8 mouse cellular contexts compared by ENCODE assay signal in the genomic region with DNA sequence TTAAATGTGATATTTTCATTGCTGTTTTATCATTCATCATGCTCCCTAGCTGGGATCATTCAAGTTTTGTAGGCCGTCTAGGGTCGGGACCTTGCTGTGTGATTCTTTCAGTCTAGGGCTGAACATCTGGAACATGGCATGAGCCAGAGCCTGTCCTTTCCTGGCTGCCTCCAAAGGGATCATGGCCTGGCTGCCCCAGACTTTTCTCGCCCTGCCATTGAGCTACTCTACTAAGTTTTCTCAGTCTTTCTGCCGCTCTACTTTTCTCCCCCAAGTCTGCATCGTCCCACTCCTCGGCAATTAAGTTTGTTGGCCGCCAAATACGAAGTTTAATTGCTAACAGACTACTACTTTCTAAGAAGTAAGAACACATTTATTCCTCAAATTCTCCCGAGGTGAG. TPM values are rescaled to one million over a fixed set of nuclear protein-coding genes. Genes with fewer than 3 reads are reported as not detected.
DNase-seq lines count a peak whose midpoint lies in the region; ATAC-seq and TF ChIP-seq lines count a peak whose summit lies in the region.

No protein-coding gene starts in this region.

- peak overlapping the region; percentile 80; the same call in 1 of the 2 replicates for H3K4me3 ChIP-seq in liver, adult 2 months (ENCODE audit: insufficient read depth, low read depth, low read length)
- peak overlapping the region; percentile 84 for H3K4me3 ChIP-seq in embryonic facial prominence, embryonic 15.5 days (replicated peaks)
- peak overlapping the region; percentile 88 for H3K4me3 ChIP-seq in intestine, embryonic 15.5 days (replicated peaks)

- ATAC-seq in embryonic facial prominence, embryonic 15.5 days (ENCODE audit: insufficient number of reproducible peaks, low FRiP score, low TSS enrichment, low read depth): 0 out of 2 replicates have a peak, but pooled peaks have one; percentile 16
- ATAC-seq in intestine, embryonic 15.5 days: peak; percentile 48; the same call in 1 of the 2 replicates

- H3K27me3 ChIP-seq in liver, adult 2 months (ENCODE audit: control insufficient read depth, insufficient read depth, low read length): no peaks in the 10 kb centered on the region
- H3K27me3 ChIP-seq in embryonic facial prominence, embryonic 15.5 days: no peaks in the 10 kb centered on the region
- H3K27me3 ChIP-seq in intestine, embryonic 15.5 days (replicated peaks): no peaks in the 10 kb centered on the region

- peaks cover 4% of the 10 kb centered on the region; the same call in 1 of the 2 replicates for H3K4me1 ChIP-seq in liver, adult 2 months (ENCODE audit: control insufficient read depth, insufficient read depth, low read length)
- peaks cover 22% of the 10 kb centered on the region for H3K4me1 ChIP-seq in embryonic facial prominence, embryonic 15.5 days
- H3K4me1 ChIP-seq in intestine, embryonic 15.5 days (replicated peaks): peaks cover 12% of the 10 kb centered on the region

- H3K79me2 ChIP-seq in liver, adult 2 months (ENCODE audit: control insufficient read depth, insufficient read depth, low read length): peaks cover 6% of the 10 kb centered on the region; the same call in 1 of the 2 replicates

- H3K9ac ChIP-seq in liver, adult 2 months (ENCODE audit: low read depth, low read length): peak overlapping the region; percentile 17; the same call in 1 of the 2 replicates
- H3K9ac ChIP-seq in embryonic facial prominence, embryonic 15.5 days: peak overlapping the region; percentile 93
- peak overlapping the region; percentile 95; the same call in 1 of the 2 replicates for H3K9ac ChIP-seq in intestine, embryonic 15.5 days

- WGBS in liver, adult 2 months: 16% methylated on average over 9 of the region's 9 CpGs
- 8% methylated on average over 9 of the region's 9 CpGs for WGBS in embryonic facial prominence, embryonic 15.5 days
- WGBS in intestine, embryonic 15.5 days: 14% methylated on average over 9 of the region's 9 CpGs

- H3K4me2 ChIP-seq in embryonic facial prominence, embryonic 15.5 days (replicated peaks): peak overlapping the region; percentile 63
- peak overlapping the region; percentile 71 for H3K4me2 ChIP-seq in intestine, embryonic 15.5 days (replicated peaks)

- peak; percentile 41 for DNase-seq in liver, adult 2 months (ENCODE audit: extremely low read depth, low read depth, low spot score)
- no peak for DNase-seq in liver
- DNase-seq in lung, postnatal 25 days (ENCODE audit: low spot score): peak; percentile 26
- no peak for DNase-seq in layer of hippocampus, postnatal 10 days (ENCODE audit: low spot score in 2 of 2)
- DNase-seq in left cerebral cortex, adult 8-10 months (ENCODE audit: low spot score in 2 of 2): no peak
- no peak for DNase-seq in spleen, postnatal 10 days (ENCODE audit: low spot score in 2 of 2)

- TF ChIP-seq CTCF in liver, adult 2 months (IDR thresholded peaks at IDR 0.05; ENCODE audit: low read depth, low read length): no peak

- peak overlapping the region; percentile 25 for H3K27ac ChIP-seq in liver, adult 2 months (replicated peaks; ENCODE audit: insufficient read depth, low read depth, low read length)
- H3K27ac ChIP-seq in embryonic facial prominence, embryonic 15.5 days (replicated peaks): peak overlapping the region; percentile 80
- H3K27ac ChIP-seq in intestine, embryonic 15.5 days: 0 out of 2 replicates have a peak overlapping the region, but pooled peaks have one; percentile 60

- H3K9me3 ChIP-seq in embryonic facial prominence, embryonic 15.5 days (replicated peaks): no peaks in the 10 kb centered on the region
- H3K9me3 ChIP-seq in intestine, embryonic 15.5 days: no peaks in the 10 kb centered on the region

- TF ChIP-seq POLR2A in liver, adult 2 months (IDR thresholded peaks at IDR 0.05; ENCODE audit: extremely low read depth, insufficient read depth, low read length): no peak

- H3K36me3 ChIP-seq in liver, adult 2 months (ENCODE audit: control insufficient read depth, insufficient read depth, low read length): peaks cover 23% of the 10 kb centered on the region
- peaks cover 38% of the 10 kb centered on the region for H3K36me3 ChIP-seq in embryonic facial prominence, embryonic 15.5 days
- peaks cover 24% of the 10 kb centered on the region for H3K36me3 ChIP-seq in intestine, embryonic 15.5 days

RNA-seq across cellular contexts. Expression of a gene that starts 1.2 kb away (rescaled TPM):
- 27.9 and 35.1 TPM in 2 replicates for total RNA-seq in liver, adult 2 months (2014; rRNA removed)
- polyA plus RNA-seq in liver, adult 2 months (2012; rRNA removed): 62.4 and 89.2 TPM in 2 replicates
- 90.0 and 100.0 TPM in 2 replicates for polyA plus RNA-seq in embryonic facial prominence, embryonic 15.5 days (2015; fragmentation: Nextera tagmentation; extraction: Ambion mirVana)
- polyA plus RNA-seq in intestine, embryonic 15.5 days (2015; fragmentation: Nextera tagmentation; extraction: Ambion mirVana): 72.3 and 76.3 TPM in 2 replicates
- total RNA-seq in layer of hippocampus, postnatal 10 days (2021): 10 to 100 TPM; 64.5 to 66.9 TPM
- total RNA-seq in left cerebral cortex, adult 8-10 months (2022): 10 to 100 TPM; 58.3 to 64.4 (median 62.9) TPM

RNA-seq across cellular contexts. Expression of a gene that starts 19.5 kb away (rescaled TPM):
- 2.7 and 4.6 TPM in 2 replicates for total RNA-seq in liver, adult 2 months (2014; rRNA removed)
- polyA plus RNA-seq in liver, adult 2 months (2012; rRNA removed): 4.3 and 7.5 TPM in 2 replicates
- 22.1 and 28.7 TPM in 2 replicates for polyA plus RNA-seq in embryonic facial prominence, embryonic 15.5 days (2015; fragmentation: Nextera tagmentation; extraction: Ambion mirVana)
- polyA plus RNA-seq in intestine, embryonic 15.5 days (2015; fragmentation: Nextera tagmentation; extraction: Ambion mirVana): 13.9 and 16.4 TPM in 2 replicates
- 10 to 100 TPM; 23.0 to 25.6 TPM for total RNA-seq in layer of hippocampus, postnatal 10 days (2021)
- 10 to 100 TPM; 14.6 to 18.2 (median 17.0) TPM for total RNA-seq in left cerebral cortex, adult 8-10 months (2022)

RNA-seq across cellular contexts. Expression of a gene that starts 38.6 kb away (rescaled TPM):
- 76.2 and 88.6 TPM in 2 replicates for total RNA-seq in liver, adult 2 months (2014; rRNA removed)
- 167 and 196 TPM in 2 replicates for polyA plus RNA-seq in liver, adult 2 months (2012; rRNA removed)
- polyA plus RNA-seq in embryonic facial prominence, embryonic 15.5 days (2015; fragmentation: Nextera tagmentation; extraction: Ambion mirVana): 482 and 502 TPM in 2 replicates
- 449 and 476 TPM in 2 replicates for polyA plus RNA-seq in intestine, embryonic 15.5 days (2015; fragmentation: Nextera tagmentation; extraction: Ambion mirVana)
- total RNA-seq in layer of hippocampus, postnatal 10 days (2021): 10 to 100 TPM; 91.7 to 98.2 TPM
- total RNA-seq in left cerebral cortex, adult 8-10 months (2022): 100 to 1,000 TPM in 1 of 4 experiments, 10 to 100 TPM in 3; 86.3 to 105 (median 90.6) TPM

RNA-seq across cellular contexts. Expression of a gene that starts 44.2 kb away (rescaled TPM):
- total RNA-seq in liver, adult 2 months (2014; rRNA removed): 17.6 and 17.8 TPM in 2 replicates
- polyA plus RNA-seq in liver, adult 2 months (2012; rRNA removed): 27.8 and 31.5 TPM in 2 replicates
- polyA plus RNA-seq in embryonic facial prominence, embryonic 15.5 days (2015; fragmentation: Nextera tagmentation; extraction: Ambion mirVana): 244 and 254 TPM in 2 replicates
- polyA plus RNA-seq in intestine, embryonic 15.5 days (2015; fragmentation: Nextera tagmentation; extraction: Ambion mirVana): 183 and 190 TPM in 2 replicates
- 1 to 10 TPM; 5.7 to 6.5 TPM for total RNA-seq in layer of hippocampus, postnatal 10 days (2021)
- 1 to 10 TPM; 2.3 to 4.2 (median 2.8) TPM for total RNA-seq in left cerebral cortex, adult 8-10 months (2022)

RNA-seq across cellular contexts. Expression of a gene that starts 52.2 kb away (rescaled TPM):
- 288 and 405 TPM in 2 replicates for total RNA-seq in liver, adult 2 months (2014; rRNA removed)
- 650 and 735 TPM in 2 replicates for polyA plus RNA-seq in liver, adult 2 months (2012; rRNA removed)
- 23.8 and 25.6 TPM in 2 replicates for polyA plus RNA-seq in embryonic facial prominence, embryonic 15.5 days (2015; fragmentation: Nextera tagmentation; extraction: Ambion mirVana)
- 23.3 and 26.9 TPM in 2 replicates for polyA plus RNA-seq in intestine, embryonic 15.5 days (2015; fragmentation: Nextera tagmentation; extraction: Ambion mirVana)
- total RNA-seq in layer of hippocampus, postnatal 10 days (2021): 10 to 100 TPM in 1 of 2 experiments, 1 to 10 TPM in 1; 8.0 to 12.7 TPM
- 10 to 100 TPM; 16.2 to 21.5 (median 18.9) TPM for total RNA-seq in left cerebral cortex, adult 8-10 months (2022)

Comparison
In these comparisons a context has a peak if more than half of its experiments do, and no peak if none do; other contexts are left out.
1. DNase-seq: peak in liver, adult 2 months (single experiment) and lung, postnatal 25 days (single experiment); none in liver (single experiment), layer of hippocampus, postnatal 10 days (0 of 2), left cerebral cortex, adult 8-10 months (0 of 2) and spleen, postnatal 10 days (0 of 2).
2. H3K27ac ChIP-seq: peak in every context shown above with its lines; median percentile 80 in embryonic facial prominence, embryonic 15.5 days; 60 in intestine, embryonic 15.5 days; 25 in liver, adult 2 months.
3. H3K9ac ChIP-seq: peak in every context shown above with its lines; median percentile 95 in intestine, embryonic 15.5 days; 93 in embryonic facial prominence, embryonic 15.5 days; 17 in liver, adult 2 months.
4. Peak in every context shown above with its lines, with median percentiles within 50 percentile points of each other: H3K4me3 ChIP-seq.